Mouse (Mus musculus): ENCODE data around the gene Eda2r. TPM values are rescaled to one million over a fixed set of nuclear protein-coding genes. Genes with fewer than 3 reads are reported as not detected.
A peak's percentile ranks its signal among the peaks of the same experiment; 100 is the strongest.

Gene Eda2r
- 0.38 and 0.65 TPM in 2 replicates for polyA plus RNA-seq (2014; fragmentation: Nextera tagmentation; extraction: Ambion mirVana)

- 20% methylated on average over 8 of the region's 8 CpGs for WGBS
- peak; percentile 30 for DNase-seq (ENCODE audit: low spot score)
- H3K27me3 ChIP-seq (replicated peaks; ENCODE audit: control insufficient read depth, insufficient read depth, low read length): no peaks in the 10 kb centered on the region
- H3K9ac ChIP-seq (ENCODE audit: low read depth, low read length): no peak within 1 kb of the TSS
- H3K4me2 ChIP-seq: peak within 1 kb of the TSS; percentile 33
- H3K4me3 ChIP-seq (ENCODE audit: low read depth, low read length): no peak within 1 kb of the TSS
- no peaks in the 10 kb centered on the region for H3K9me3 ChIP-seq (ENCODE audit: control insufficient read depth, low read length)
- H3K4me1 ChIP-seq (replicated peaks; ENCODE audit: control insufficient read depth, insufficient read depth, low read length): no peaks in the 10 kb centered on the region
- H3K27ac ChIP-seq (ENCODE audit: low read depth, low read length): no peak within 1 kb of the TSS
- H3K36me3 ChIP-seq (ENCODE audit: control insufficient read depth, insufficient read depth, low read length): no peaks in the 10 kb centered on the region
- ATAC-seq (replicated peaks; ENCODE audit: low FRiP score): peak; percentile 99
These were observed at the start of gene Eda2r for GRCm38 (mm10) chrX:97377065-97377421. Eda2r (minus strand) TSS chrX:97377216.

- H3K9ac ChIP-seq (ENCODE audit: low read depth, low read length): no peak overlapping the region
- H3K36me3 ChIP-seq (ENCODE audit: control insufficient read depth, insufficient read depth, low read length): no peaks in the 10 kb centered on the region
- no peak overlapping the region for H3K4me3 ChIP-seq (ENCODE audit: low read depth, low read length)
- no peaks in the 10 kb centered on the region for H3K4me1 ChIP-seq (replicated peaks; ENCODE audit: control insufficient read depth, insufficient read depth, low read length)
- ATAC-seq (replicated peaks; ENCODE audit: low FRiP score) (no peak), DNase-seq (ENCODE audit: low spot score) (no peak)
- WGBS: 66% methylated on average over 2 of the region's 2 CpGs
- no peaks in the 10 kb centered on the region for H3K27me3 ChIP-seq (replicated peaks; ENCODE audit: control insufficient read depth, insufficient read depth, low read length)
- no peak overlapping the region for H3K4me2 ChIP-seq
- no peaks in the 10 kb centered on the region for H3K9me3 ChIP-seq (ENCODE audit: control insufficient read depth, low read length)
- H3K27ac ChIP-seq (ENCODE audit: low read depth, low read length): no peak overlapping the region
These were observed 20.9 kb upstream of the Eda2r start for GRCm38 (mm10) chrX:97397872-97398271.

- Histone ChIP-seq H3K9ac (ENCODE audit: low read depth, low read length) (no peak overlapping the region), H3K4me2 (no peak overlapping the region), H3K27me3 (replicated peaks; ENCODE audit: control insufficient read depth, insufficient read depth, low read length) (no peaks in the 10 kb centered on the region), H3K27ac (ENCODE audit: low read depth, low read length) (no peak overlapping the region), H3K4me1 (replicated peaks; ENCODE audit: control insufficient read depth, insufficient read depth, low read length) (no peaks in the 10 kb centered on the region), H3K9me3 (ENCODE audit: control insufficient read depth, low read length) (no peaks in the 10 kb centered on the region), H3K4me3 (ENCODE audit: low read depth, low read length) (no peak overlapping the region), H3K36me3 (ENCODE audit: control insufficient read depth, insufficient read depth, low read length) (no peaks in the 10 kb centered on the region)
- 36% methylated on average over 1 of the region's 1 CpGs for WGBS
- DNase-seq (ENCODE audit: low spot score) (no peak), ATAC-seq (replicated peaks; ENCODE audit: low FRiP score) (no peak)
These were observed 1.1 kb upstream of the Eda2r start for GRCm38 (mm10) chrX:97378076-97378475.

GRCm38 (mm10) chrX:97376321-97377064 lies 523 bp downstream of the Eda2r start:
- H3K36me3 ChIP-seq (ENCODE audit: control insufficient read depth, insufficient read depth, low read length): no peaks in the 10 kb centered on the region
- no peak overlapping the region for H3K27ac ChIP-seq (ENCODE audit: low read depth, low read length)
- no peaks in the 10 kb centered on the region for H3K4me1 ChIP-seq (replicated peaks; ENCODE audit: control insufficient read depth, insufficient read depth, low read length)
- no peaks in the 10 kb centered on the region for H3K9me3 ChIP-seq (ENCODE audit: control insufficient read depth, low read length)
- H3K4me3 ChIP-seq (ENCODE audit: low read depth, low read length): no peak overlapping the region
- H3K27me3 ChIP-seq (replicated peaks; ENCODE audit: control insufficient read depth, insufficient read depth, low read length): no peaks in the 10 kb centered on the region
- ATAC-seq (replicated peaks; ENCODE audit: low FRiP score): peak; percentile 68
- H3K4me2 ChIP-seq: peak overlapping the region; percentile 33
- 32% methylated on average over 15 of the region's 15 CpGs for WGBS
- no peak overlapping the region for H3K9ac ChIP-seq (ENCODE audit: low read depth, low read length)
- no peak for DNase-seq (ENCODE audit: low spot score)

GRCm38 (mm10) chrX:97372826-97373225 lies 4.2 kb downstream of the Eda2r start:
- no peaks in the 10 kb centered on the region for H3K4me1 ChIP-seq (replicated peaks; ENCODE audit: control insufficient read depth, insufficient read depth, low read length)
- no peak overlapping the region for H3K9ac ChIP-seq (ENCODE audit: low read depth, low read length)
- H3K4me3 ChIP-seq (ENCODE audit: low read depth, low read length): no peak overlapping the region
- no peak for ATAC-seq (replicated peaks; ENCODE audit: low FRiP score)
- no peaks in the 10 kb centered on the region for H3K9me3 ChIP-seq (ENCODE audit: control insufficient read depth, low read length)
- WGBS: 83% methylated on average over 2 of the region's 2 CpGs
- no peak overlapping the region for H3K27ac ChIP-seq (ENCODE audit: low read depth, low read length)
- H3K27me3 ChIP-seq (replicated peaks; ENCODE audit: control insufficient read depth, insufficient read depth, low read length): no peaks in the 10 kb centered on the region
- no peaks in the 10 kb centered on the region for H3K36me3 ChIP-seq (ENCODE audit: control insufficient read depth, insufficient read depth, low read length)
- no peak overlapping the region for H3K4me2 ChIP-seq
- no peak for DNase-seq (ENCODE audit: low spot score)

GRCm38 (mm10) chrX:97369206-97369605 lies 7.8 kb downstream of the Eda2r start:
- WGBS: 78% methylated on average over 1 of the region's 1 CpGs
- Histone ChIP-seq H3K9ac (ENCODE audit: low read depth, low read length) (no peak overlapping the region), H3K4me2 (no peak overlapping the region), H3K4me3 (ENCODE audit: low read depth, low read length) (no peak overlapping the region), H3K36me3 (ENCODE audit: control insufficient read depth, insufficient read depth, low read length) (no peaks in the 10 kb centered on the region), H3K27ac (ENCODE audit: low read depth, low read length) (no peak overlapping the region), H3K9me3 (ENCODE audit: control insufficient read depth, low read length) (no peaks in the 10 kb centered on the region), H3K27me3 (replicated peaks; ENCODE audit: control insufficient read depth, insufficient read depth, low read length) (no peaks in the 10 kb centered on the region), H3K4me1 (replicated peaks; ENCODE audit: control insufficient read depth, insufficient read depth, low read length) (no peaks in the 10 kb centered on the region)
- DNase-seq (ENCODE audit: low spot score): no peak
- ATAC-seq (replicated peaks; ENCODE audit: low FRiP score): no peak

- Histone ChIP-seq H3K4me1 (replicated peaks; ENCODE audit: control insufficient read depth, insufficient read depth, low read length) (no peaks in the 10 kb centered on the region), H3K4me3 (ENCODE audit: low read depth, low read length) (no peak overlapping the region), H3K9me3 (ENCODE audit: control insufficient read depth, low read length) (no peaks in the 10 kb centered on the region), H3K27ac (ENCODE audit: low read depth, low read length) (no peak overlapping the region), H3K27me3 (replicated peaks; ENCODE audit: control insufficient read depth, insufficient read depth, low read length) (no peaks in the 10 kb centered on the region), H3K4me2 (no peak overlapping the region), H3K9ac (ENCODE audit: low read depth, low read length) (no peak overlapping the region), H3K36me3 (ENCODE audit: control insufficient read depth, insufficient read depth, low read length) (no peaks in the 10 kb centered on the region)
- DNase-seq (ENCODE audit: low spot score) (no peak), ATAC-seq (replicated peaks; ENCODE audit: low FRiP score) (no peak)
- 71% methylated on average over 2 of the region's 2 CpGs for WGBS
These were observed 8.3 kb downstream of the Eda2r start for GRCm38 (mm10) chrX:97368741-97369140.

GRCm38 (mm10) chrX:97360919-97361318 lies 16.1 kb downstream of the Eda2r start:
- Histone ChIP-seq H3K36me3 (ENCODE audit: control insufficient read depth, insufficient read depth, low read length) (no peaks in the 10 kb centered on the region), H3K9ac (ENCODE audit: low read depth, low read length) (no peak overlapping the region), H3K9me3 (ENCODE audit: control insufficient read depth, low read length) (no peaks in the 10 kb centered on the region), H3K4me2 (no peak overlapping the region), H3K4me3 (ENCODE audit: low read depth, low read length) (no peak overlapping the region), H3K27me3 (replicated peaks; ENCODE audit: control insufficient read depth, insufficient read depth, low read length) (no peaks in the 10 kb centered on the region), H3K27ac (ENCODE audit: low read depth, low read length) (no peak overlapping the region), H3K4me1 (replicated peaks; ENCODE audit: control insufficient read depth, insufficient read depth, low read length) (no peaks in the 10 kb centered on the region)
- ATAC-seq (replicated peaks; ENCODE audit: low FRiP score) (no peak), DNase-seq (ENCODE audit: low spot score) (no peak)
- WGBS: 37% methylated on average over 2 of the region's 2 CpGs

GRCm38 (mm10) chrX:97327891-97328290 lies 49.1 kb downstream of the Eda2r start:
- no peaks in the 10 kb centered on the region for H3K36me3 ChIP-seq (ENCODE audit: control insufficient read depth, insufficient read depth, low read length)
- H3K4me3 ChIP-seq (ENCODE audit: low read depth, low read length): no peak overlapping the region
- no peak for ATAC-seq (replicated peaks; ENCODE audit: low FRiP score)
- H3K9ac ChIP-seq (ENCODE audit: low read depth, low read length): no peak overlapping the region
- H3K4me2 ChIP-seq: no peak overlapping the region
- H3K9me3 ChIP-seq (ENCODE audit: control insufficient read depth, low read length): no peaks in the 10 kb centered on the region
- no peaks in the 10 kb centered on the region for H3K4me1 ChIP-seq (replicated peaks; ENCODE audit: control insufficient read depth, insufficient read depth, low read length)
- DNase-seq (ENCODE audit: low spot score): no peak
- no peaks in the 10 kb centered on the region for H3K27me3 ChIP-seq (replicated peaks; ENCODE audit: control insufficient read depth, insufficient read depth, low read length)
- no peak overlapping the region for H3K27ac ChIP-seq (ENCODE audit: low read depth, low read length)
